Mouse (Mus musculus) cerebral cortex, adult 2 months (tissue): ENCODE results near the gene Acot13.

Experiments used
- WGBS: fragments of 180-500 bp; shearing (Covaris S2); methylation state at CpG from one replicate; pipeline ENCODE4 v1.1.7; 2018; 5-methylcytosine and 5-hydroxymethylcytosine counted together

Gene Acot13

GRCm38 (mm10) chr13:24778706-24779380 is 52.5 kb downstream of the Acot13 start:
- 93% methylated on average over 8 of the region's 8 CpGs for WGBS

- WGBS = 59% methylated on average over 2 of the region's 2 CpGs
These were observed 53.3 kb downstream of the Acot13 start for GRCm38 (mm10) chr13:24778026-24778425.

- 34% methylated on average over 7 of the region's 7 CpGs for WGBS
These were observed 55.0 kb downstream of the Acot13 start for GRCm38 (mm10) chr13:24776146-24776844.

DNA sequence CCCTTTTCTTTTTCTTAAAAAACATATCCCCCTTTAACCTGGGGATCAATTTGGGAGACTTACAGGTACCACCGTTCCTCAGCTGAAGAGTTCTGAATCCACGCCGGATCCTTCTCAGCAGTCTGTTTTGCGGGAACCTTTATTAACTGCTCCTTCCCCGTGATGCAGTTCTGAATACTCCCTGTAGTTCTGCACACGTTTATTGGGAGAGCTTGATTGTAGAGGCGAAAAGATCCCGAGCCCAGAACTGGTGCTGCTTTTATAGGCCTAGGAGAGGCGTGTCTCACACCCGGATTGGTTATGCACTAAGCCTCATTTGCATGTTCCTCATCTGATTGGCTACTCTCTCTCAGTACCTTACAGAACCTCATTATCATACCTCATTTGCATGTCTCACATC is 59.9 kb downstream of the Acot13 start:
- 93% methylated on average over 10 of the region's 10 CpGs for WGBS
